Mouse (Mus musculus): ENCODE measurements around the gene Lcmt1.

Gene Lcmt1

DNA sequence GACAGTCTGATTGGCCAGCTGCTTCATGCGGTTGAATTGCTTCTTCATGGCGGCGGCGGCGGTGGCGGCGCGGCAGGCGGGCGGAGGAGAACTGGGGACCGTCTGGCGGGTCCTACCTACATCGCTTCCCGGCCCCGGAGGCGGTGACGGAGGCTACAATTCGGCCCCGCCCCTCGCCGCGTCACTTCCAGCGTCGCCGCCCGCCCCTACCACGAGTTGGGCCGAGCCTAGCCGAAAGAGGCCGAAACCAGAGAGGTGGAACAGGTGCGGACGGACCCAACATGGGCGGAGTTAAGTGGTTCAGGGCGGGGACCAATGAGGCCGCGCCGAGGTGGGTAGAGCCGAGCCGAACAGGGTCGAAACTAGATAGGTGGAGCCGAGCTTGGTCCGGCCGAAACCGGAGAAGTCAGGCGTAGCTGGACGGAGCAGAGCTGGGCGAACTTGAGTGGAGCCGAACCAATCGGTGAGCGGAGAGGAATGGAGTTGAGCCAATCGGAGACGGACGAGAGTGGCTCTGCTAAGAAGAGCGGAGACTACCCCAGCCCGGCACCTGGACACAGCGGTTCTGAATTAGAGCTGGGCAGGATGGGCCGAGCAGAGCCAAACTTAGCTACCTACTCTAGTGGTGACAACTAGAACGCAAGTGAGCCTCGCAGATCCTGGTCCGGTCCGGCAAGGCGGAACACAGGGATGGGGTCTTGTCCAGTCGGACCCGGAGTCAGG, at the start of gene Lcmt1, which contains the start of gene Arhgap17:
Gene Lcmt1 (plus strand): TSS at position 26 of the 723 bp plus-strand sequence.
Gene Arhgap17 (minus strand): TSS at position 157 of the 723 bp plus-strand sequence.
- DNase-seq: peak; percentile 98 to 100

DNA sequence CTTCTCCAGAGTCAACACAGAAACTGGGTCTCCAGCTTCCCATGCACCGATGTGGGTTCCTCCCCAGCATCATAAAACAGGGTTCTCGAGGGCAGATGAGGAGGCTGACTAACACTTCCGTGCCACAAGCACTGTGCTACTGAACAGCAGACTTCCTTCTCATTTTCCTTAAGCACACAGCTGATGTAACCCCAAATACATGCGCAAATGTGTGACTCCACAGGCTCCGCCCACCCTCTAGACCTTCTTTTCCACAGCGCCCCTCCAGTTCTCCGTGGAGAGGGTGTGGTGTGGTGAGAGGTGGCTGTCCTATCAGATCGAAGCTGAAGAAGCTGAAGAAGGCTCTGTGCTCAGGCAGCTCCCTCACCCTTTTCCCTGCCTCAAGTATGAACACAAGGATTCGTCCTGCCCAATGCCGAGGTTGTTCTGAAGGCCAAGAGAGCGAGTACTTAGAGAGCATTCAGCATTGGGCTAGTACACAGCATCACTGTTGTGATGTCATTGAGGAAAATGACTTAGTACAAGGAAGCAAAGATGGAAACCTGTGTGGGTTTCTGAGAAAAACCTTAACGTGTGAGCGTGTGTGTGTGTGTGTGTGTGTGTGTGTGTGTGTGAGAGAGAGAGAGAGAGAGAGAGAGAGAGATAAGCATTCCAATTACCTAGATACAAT, 47.0 kb upstream of the Lcmt1 start:
- DNase-seq: no peak

GRCm38 (mm10) chr7:123323388-123323787, 46.2 kb upstream of the Lcmt1 start:
- no peak for DNase-seq

DNA sequence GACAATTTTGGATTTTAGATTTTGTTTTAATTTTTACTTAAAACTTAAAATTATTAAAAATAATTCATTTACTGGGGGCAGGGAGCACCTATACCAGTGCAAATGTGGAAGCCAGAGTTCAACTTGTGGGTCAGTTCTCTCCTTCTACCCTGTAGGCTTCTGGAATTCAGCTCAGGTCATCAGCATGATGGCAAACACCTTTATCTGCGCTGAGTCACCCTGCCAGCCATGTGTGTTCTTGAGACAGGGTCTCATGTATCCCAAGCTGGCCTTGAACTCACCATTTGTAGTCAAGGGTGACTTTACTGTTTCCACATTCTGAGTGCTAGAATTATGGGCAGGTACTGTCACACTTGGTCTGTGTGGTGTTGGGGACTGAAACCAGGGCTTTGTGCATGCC, 45.5 kb upstream of the Lcmt1 start:
- no peak for DNase-seq

DNA sequence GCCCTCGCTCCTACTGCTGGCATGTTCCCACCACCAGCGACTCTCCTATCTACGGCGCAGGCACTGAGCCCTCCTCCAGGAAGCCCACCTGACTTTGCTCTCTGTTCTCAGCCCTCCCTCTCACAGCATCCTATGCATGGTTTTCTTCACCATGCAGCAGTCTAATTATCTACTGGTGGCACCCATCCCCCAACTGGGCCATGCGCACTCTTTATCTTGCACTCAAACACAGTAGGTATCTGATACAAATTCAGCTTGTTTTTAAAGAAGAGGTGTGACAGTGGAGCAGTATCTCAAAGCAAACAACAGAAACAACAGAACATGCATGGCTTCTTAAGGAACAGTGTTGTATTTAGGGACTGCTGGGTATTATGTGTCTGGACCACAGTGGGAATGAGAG, 43.5 kb upstream of the Lcmt1 start:
- no peak for DNase-seq

GRCm38 (mm10) chr7:123326901-123327300, 42.7 kb upstream of the Lcmt1 start:
- no peak for DNase-seq

DNA sequence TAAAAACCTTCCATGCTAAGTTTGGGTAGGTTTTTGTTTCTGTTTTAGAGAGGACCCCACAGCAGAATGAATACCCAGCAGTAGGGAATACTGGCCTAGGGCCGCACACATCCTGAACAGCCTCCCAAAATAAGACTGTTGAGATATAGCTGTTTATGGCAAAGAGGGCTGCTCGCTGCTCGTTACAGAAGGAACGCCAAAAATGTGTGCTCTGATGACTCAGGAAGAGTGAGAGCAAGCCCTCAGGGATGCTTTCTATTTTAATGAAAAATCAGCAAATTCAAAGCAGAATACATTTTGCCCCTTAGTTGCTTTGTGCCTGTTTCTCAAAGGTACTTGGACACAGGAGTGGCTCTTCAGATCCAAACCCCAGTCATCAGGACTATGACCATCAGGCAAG, 41.7 kb upstream of the Lcmt1 start:
- no peak for DNase-seq

DNA sequence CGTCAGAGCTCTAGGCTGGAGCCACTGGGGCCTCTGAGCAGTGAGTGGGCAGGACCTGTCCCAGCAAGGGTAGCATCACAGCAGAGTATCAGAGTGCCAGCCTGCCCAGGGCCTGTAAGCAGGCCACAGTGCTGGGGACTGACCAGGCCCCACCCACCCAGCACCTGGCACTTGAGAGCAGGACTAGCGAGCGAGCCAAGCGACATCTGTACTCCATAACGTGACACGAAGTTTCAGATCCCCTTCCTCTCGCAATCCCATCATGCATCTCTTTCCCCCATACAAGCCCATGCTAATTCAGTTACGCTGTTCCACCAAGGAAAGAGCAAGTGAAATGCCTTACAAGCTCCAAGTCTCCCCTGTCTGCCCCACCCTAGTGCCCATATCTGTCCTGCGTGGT, 39.1 kb upstream of the Lcmt1 start:
- DNase-seq: no peak

DNA sequence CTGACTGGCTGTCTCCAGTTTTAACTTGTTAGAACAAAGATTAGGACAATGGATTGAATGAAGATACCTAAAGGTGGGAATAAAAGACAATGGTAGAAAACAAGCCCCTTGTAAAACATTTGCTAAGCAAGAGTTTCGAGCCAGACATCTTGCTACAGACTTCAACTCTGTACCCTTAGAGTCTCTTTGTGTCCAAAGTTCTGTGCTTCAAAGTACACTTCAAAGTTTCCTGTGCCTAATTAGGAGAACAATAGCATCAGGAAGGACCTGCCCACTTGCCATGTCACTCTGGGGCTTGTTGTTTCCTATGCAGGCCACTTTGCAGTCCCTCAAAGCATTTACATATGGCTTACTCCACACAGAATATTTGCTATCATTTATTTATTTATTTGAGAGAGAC, 33.3 kb upstream of the Lcmt1 start:
- DNase-seq: peak; percentile 49 to 53

- DNase-seq: peak; percentile 57 to 60
These were observed 31.2 kb upstream of the Lcmt1 start for GRCm38 (mm10) chr7:123338351-123338750.

- DNase-seq: peak in 1 of 2 experiments; percentile 33
These were observed 27.7 kb upstream of the Lcmt1 start for GRCm38 (mm10) chr7:123341896-123342295.

- DNase-seq: no peak
These were observed 25.4 kb upstream of the Lcmt1 start for GRCm38 (mm10) chr7:123344079-123344780.

DNA sequence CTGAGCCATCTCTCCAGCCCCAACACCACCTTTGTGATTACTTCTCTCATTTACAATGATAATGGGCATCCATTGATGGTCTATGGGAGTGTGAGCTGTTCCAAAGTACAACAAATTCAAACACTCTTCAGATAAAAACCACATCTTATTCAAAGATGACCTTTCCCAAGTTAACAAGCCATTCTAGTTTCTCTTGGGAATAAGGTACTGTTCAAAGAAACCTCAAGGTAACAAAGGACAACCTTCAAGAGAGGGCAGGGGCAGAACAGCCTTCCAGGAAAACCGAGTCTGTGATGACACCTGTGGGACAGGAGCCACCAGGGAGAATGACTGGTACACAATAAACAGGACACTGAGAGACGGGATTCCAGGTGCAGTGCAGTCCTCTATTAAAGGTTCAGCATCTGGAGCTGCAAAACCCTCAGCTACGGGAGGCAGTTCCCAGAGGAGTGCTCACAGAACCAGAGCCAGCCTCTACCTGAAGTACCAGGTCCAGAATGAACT, 24.5 kb upstream of the Lcmt1 start:
- DNase-seq: no peak

DNA sequence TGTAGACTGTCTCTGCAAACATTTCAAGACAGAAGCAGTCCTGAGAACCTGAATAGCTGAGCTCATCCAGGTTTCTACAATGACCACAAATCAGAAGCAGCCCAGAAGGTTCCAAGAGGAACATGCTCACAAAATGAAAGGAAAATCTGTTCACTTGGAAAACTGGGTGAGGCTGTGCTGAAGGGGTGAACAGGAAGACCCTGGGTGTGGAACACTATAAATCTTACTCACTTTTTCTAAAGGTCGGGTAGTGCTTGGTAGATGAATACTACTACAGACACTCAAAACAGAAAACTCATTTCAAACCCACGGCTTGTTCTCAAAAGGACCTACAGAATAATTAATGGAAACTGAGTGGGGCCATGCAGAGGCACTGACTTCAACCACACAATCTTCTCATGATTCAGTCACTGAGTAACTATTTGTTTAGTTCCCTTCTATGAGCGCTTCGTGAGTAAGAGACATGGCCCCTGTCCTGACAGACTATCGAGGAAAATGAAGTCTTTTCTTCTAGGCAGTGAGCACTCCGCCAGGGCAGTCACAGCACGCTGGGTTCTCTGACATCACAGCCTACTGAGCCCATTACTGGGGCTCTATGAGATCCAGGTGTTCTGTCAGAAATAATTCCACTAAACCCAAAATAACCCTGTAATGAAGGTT, 22.8 kb upstream of the Lcmt1 start:
- peak in 1 of 2 experiments; percentile 57 for DNase-seq

DNA sequence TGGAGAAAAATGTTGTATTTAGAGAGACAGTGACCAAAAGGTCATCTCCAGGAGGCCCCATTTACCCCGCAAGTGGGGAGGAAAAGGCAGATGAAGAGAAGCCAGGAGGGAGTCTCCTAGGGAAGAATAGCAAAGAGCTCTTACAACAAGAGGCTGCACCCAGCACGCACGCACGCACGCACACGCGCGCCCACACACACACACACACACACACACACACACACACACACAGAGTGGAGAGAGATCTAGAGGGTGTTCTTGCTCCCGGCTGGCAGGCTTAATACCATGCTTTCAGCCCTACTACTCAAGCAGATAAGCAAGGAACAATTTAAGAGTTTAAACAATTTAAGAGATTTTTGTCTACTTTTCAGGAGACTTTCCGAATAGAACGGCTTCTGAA, 19.8 kb upstream of the Lcmt1 start:
- DNase-seq: no peak

- no peak for DNase-seq
These were observed 19.3 kb upstream of the Lcmt1 start for GRCm38 (mm10) chr7:123350243-123350642.

DNA sequence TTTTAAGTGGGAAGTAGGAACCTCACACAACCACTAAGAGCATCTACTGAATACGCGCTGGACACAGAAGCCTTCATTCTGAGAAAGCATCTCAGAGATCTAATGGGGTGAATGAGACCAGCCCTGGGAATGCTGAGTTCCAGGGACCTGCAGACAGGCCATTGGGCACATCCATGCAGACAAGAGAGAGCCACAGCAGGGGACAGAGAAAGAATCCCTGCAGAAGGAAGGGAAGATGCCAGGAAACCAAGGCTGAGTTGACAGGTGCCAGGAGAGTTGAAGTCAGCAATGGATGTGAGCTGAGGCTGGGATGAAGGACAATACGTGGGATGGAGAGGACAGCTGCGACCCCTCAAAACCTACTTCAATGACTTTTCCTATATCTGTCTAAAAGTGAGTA, 16.5 kb upstream of the Lcmt1 start:
- no peak for DNase-seq

GRCm38 (mm10) chr7:123353879-123354278, 15.7 kb upstream of the Lcmt1 start:
- no peak for DNase-seq

- DNase-seq: no peak
These were observed 15.2 kb upstream of the Lcmt1 start for GRCm38 (mm10) chr7:123354392-123354791.

GRCm38 (mm10) chr7:123354851-123355250, 14.7 kb upstream of the Lcmt1 start:
- DNase-seq: no peak

- no peak for DNase-seq
These were observed 13.4 kb upstream of the Lcmt1 start for GRCm38 (mm10) chr7:123356158-123356557.

DNA sequence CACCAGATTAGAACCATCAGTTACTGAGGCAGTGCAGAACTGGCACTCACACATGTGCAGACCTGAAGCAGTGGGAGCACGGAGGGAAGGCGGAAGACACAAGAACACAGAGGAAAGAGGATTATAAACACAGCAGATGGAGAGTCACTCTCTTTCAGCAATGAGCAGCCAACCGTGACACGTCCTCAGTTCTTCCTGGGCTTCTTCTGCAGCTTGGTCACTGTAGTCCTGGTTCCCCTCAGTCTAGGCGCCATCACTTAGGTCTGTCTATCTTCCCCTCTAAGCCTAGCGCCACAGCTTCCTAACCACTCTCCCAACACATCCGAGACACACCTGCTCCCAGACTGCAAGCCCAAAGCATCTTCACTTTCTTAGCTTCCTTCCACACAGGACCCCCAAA, 10.5 kb upstream of the Lcmt1 start:
- peak in 1 of 2 experiments; percentile 22 for DNase-seq

GRCm38 (mm10) chr7:123360185-123360584, 9.4 kb upstream of the Lcmt1 start:
- DNase-seq: no peak
